Mouse (Mus musculus) heart, adult 18-20 months (tissue): Measurements from ENCODE around the gene Bnc2. TPM values are rescaled to one million over a fixed set of nuclear protein-coding genes. Genes with fewer than 3 reads are reported as not detected.

ENCODE experiments used
- DNase-seq, 2 experiments: peaks; one replicate each; pipeline ENCODE4 v3.0.0; 2021 to 2022; ENCODE audit warnings: mixed read lengths in 1 of 2
- total RNA-seq, 2 experiments: library from RNA; stranded (reverse); gene quantifications; 2 replicates each; pipeline ENCODE4 v1.2.3; 2021

The Bnc2 gene
- total RNA-seq, 2 experiments from 2014 or later: 5.6 to 6.4 TPM

- DNase-seq: no peak
Measured at GRCm38 (mm10) chr4:84632832-84633789, 42.0 kb downstream of the Bnc2 start.

- DNase-seq: peak in 1 of 2 experiments; percentile 17
Measured at GRCm38 (mm10) chr4:84627616-84628015, 47.5 kb downstream of the Bnc2 start.

- DNase-seq: peak; percentile 16 to 22
Measured at GRCm38 (mm10) chr4:84623312-84623711, 51.8 kb downstream of the Bnc2 start.

GRCm38 (mm10) chr4:84621785-84622184 is 53.3 kb downstream of the Bnc2 start:
- DNase-seq: no peak

GRCm38 (mm10) chr4:84609861-84610260 is 65.2 kb downstream of the Bnc2 start:
- DNase-seq: no peak

- no peak for DNase-seq
Measured at GRCm38 (mm10) chr4:84604461-84604860, 70.6 kb downstream of the Bnc2 start.

GRCm38 (mm10) chr4:84580260-84580952 is 94.7 kb downstream of the Bnc2 start:
- DNase-seq: no peak

- no peak for DNase-seq
Measured at GRCm38 (mm10) chr4:84578296-84578695, 96.8 kb downstream of the Bnc2 start.

- DNase-seq: no peak
Measured at GRCm38 (mm10) chr4:84566123-84566522, 109.0 kb downstream of the Bnc2 start.

- DNase-seq: peak; percentile 82
Measured at GRCm38 (mm10) chr4:84545204-84545871, 129.7 kb downstream of the Bnc2 start.

GRCm38 (mm10) chr4:84544646-84545045 is 130.4 kb downstream of the Bnc2 start:
- DNase-seq: no peak

- DNase-seq: peak; percentile 70 to 79
Measured at GRCm38 (mm10) chr4:84540531-84540930, 134.5 kb downstream of the Bnc2 start.

- DNase-seq: no peak
Measured at GRCm38 (mm10) chr4:84539396-84539795, 135.7 kb downstream of the Bnc2 start.

- DNase-seq: no peak
Measured at GRCm38 (mm10) chr4:84528886-84529789, 145.9 kb downstream of the Bnc2 start.

- DNase-seq: no peak
Measured at GRCm38 (mm10) chr4:84528358-84528757, 146.7 kb downstream of the Bnc2 start.

GRCm38 (mm10) chr4:84527066-84527933 is 147.8 kb downstream of the Bnc2 start:
- DNase-seq: no peak

- peak; percentile 55 to 58 for DNase-seq
Measured at GRCm38 (mm10) chr4:84523651-84524221, 151.3 kb downstream of the Bnc2 start.

- DNase-seq: peak; percentile 34 to 44
Measured at GRCm38 (mm10) chr4:84523211-84523610, 151.9 kb downstream of the Bnc2 start.

GRCm38 (mm10) chr4:84521562-84521961 is 153.5 kb downstream of the Bnc2 start:
- DNase-seq: no peak

GRCm38 (mm10) chr4:84510466-84510865 is 164.6 kb downstream of the Bnc2 start:
- DNase-seq: peak in 1 of 2 experiments; percentile 16
